Comparison of ENCODE assay signal across 11 mouse cellular contexts in the genomic region with DNA sequence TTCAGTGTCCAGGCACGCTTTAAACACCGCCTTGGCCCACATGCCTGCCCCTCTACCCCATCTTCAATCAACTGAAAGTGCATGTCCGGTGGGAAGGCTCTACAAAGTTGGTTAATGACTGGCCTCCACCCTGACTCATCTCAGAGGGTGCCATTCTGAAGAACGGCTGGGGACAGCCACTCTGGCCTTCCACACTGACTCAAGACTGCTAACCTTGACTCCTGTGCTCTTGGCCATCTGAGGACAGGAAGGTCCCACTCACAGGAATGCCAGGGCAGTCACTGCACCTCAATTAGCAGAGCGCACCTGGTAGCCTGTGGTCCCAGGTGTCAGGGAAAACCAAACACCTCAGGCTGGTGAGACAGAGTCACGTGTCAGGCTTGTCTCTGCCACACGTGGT.
"Had no signal": no experiment of that assay in that cellular context is flagged by ENCODE, and none has a peak within 500 bp of the region (broad histone marks: within the 10 kb centered on the region; RNA-seq: fewer than 3 reads in every experiment).

No protein-coding gene starts in this region.

- DNase-seq: kidney, postnatal 25 days; layer of hippocampus, adult 9-11 months; liver, embryonic 13.5 days; lung, adult 2 months; lung, postnatal 14 days; lung, postnatal 4 days; midbrain, embryonic 14.5 days; thymus, postnatal 36 days had no signal

- H3K36me3 ChIP-seq: liver, embryonic 13.5 days had no signal

- H3K4me3 ChIP-seq: layer of hippocampus, adult 2 months; left cerebral cortex, adult 2 months; liver, embryonic 13.5 days had no signal

- H3K9me3 ChIP-seq: liver, embryonic 13.5 days had no signal

- H3K27me3 ChIP-seq: liver, embryonic 13.5 days had no signal

- H3K27ac ChIP-seq: kidney, postnatal 0 days; layer of hippocampus, adult 2 months; left cerebral cortex, adult 2 months; liver, embryonic 13.5 days had no signal
